Mouse (Mus musculus): Measurements from ENCODE around the gene Nisch.
A peak's percentile ranks its signal among the peaks of the same experiment; 100 is the strongest.

The Nisch gene

DNA sequence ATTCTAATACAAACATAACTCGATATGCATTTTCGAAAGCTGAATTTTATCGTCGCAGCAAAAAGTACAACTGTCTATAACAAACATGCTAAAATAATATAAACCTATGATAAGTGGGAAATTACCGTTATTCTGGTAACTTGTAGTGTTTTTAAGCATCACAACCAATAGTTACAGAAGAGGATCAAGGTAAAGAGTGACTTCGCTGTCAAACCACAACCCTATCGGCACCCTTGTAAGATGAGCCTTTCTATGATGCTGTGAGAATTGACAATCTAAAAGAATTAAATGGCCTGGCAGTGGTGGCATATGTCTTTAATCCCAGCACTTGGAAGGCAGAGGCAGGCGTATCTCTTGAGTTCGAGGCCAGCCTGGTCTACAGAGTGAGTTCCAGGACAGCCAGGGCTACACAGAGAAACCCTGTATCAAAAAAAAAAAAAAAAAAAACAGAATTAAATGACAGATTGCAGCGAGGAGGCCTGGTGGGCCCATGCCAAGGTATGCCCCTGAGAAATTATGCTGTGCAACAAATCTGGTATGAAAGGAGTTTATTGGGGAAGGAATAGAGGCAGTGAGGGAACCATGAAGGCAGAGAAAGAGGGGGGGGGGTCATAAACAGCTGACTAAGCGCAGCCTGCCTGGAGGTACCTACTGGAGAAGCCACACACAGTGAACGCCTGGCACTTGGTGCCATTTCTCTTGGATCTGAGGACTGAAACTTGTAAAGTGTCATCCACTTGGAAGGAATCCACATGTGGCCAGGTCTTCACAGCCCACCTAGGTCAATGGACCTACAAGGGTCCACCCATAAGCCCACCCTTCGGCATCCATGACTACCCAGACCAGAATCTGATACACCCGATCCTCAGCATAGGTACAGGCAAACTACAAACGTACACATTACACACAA, 87.2 kb downstream of the Nisch start:
- DNase-seq (ENCODE audit: low read depth): peak; percentile 41

DNA sequence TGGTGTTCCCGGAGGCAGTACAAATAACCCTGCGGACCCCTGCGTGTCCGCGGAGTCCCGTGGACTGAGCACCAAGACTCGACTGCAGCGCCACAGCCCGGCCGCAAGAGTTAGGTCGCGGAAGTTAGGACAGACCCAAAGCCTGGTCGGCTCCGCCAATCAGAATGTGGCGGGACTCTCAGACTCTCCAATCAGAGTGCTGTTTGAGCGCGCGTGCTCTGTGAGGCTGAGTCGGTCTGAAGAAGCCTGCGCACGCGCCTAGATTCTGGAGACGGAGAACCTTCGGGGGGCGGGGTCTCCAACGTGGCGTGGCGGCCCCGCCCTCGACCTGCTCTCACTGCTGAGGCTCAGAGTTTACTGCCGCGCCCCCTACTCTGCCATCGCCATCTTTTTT, 87.9 kb downstream of the Nisch start, which contains the start of gene Smim4:
TSS of gene Smim4 (minus strand) at position 131 of the 394 bp plus-strand sequence.
- peak; percentile 99 for DNase-seq (ENCODE audit: low read depth)

DNA sequence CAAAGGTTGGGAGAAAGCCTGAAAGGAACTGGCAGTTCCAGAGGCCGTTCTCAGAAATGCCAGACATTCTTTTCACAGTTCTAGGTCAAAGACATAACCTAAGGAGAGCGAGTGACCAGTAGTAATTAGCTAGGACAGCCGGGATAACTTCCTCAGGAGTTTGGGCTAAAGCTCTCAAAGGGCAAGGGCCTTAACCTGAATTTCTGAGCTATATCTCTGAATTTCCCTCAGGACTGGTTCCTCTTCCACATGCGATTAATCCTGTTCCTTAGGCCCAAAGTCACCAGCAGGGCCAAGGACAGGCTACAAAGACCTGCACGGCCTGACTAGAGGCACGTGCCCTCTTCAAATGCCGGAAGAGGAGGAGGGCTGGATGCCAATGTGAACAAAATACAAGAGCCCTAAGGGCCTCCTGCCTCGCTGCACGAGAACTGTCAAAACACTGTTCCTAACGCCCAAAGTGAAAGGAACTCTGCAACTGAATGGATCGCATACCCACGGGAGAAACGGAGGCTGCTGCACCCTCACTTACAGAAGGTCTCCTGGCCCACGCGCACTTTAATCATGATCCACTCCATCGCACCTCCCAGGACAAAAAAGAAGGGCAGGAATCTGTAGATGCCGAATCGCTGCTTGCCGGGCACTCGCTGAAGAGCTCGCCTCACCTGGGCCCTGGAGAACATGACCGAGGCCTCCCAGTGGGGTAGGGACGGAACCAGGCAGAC, 88.5 kb downstream of the Nisch start:
- peak; percentile 77 for DNase-seq (ENCODE audit: low read depth)

DNA sequence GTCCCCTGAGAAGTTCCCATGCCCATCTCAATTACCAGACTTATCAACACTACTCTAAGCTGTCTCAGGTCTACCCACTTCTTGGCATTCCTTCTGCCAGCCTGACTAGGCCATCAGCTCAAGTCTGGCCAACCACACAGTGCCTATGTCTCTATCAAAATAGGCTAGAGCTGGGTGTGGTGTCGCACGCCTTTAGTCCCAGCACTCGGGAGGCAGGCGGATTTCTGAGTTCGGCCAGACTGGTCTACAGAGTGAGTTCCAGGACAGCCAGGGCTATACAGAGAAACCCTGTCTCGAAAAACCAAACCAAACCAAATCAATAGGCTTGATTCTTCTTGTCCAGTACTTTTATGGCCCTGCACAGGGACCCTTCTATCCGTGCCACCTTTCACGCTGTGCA, 89.9 kb downstream of the Nisch start:
- DNase-seq (ENCODE audit: low read depth): no peak

DNA sequence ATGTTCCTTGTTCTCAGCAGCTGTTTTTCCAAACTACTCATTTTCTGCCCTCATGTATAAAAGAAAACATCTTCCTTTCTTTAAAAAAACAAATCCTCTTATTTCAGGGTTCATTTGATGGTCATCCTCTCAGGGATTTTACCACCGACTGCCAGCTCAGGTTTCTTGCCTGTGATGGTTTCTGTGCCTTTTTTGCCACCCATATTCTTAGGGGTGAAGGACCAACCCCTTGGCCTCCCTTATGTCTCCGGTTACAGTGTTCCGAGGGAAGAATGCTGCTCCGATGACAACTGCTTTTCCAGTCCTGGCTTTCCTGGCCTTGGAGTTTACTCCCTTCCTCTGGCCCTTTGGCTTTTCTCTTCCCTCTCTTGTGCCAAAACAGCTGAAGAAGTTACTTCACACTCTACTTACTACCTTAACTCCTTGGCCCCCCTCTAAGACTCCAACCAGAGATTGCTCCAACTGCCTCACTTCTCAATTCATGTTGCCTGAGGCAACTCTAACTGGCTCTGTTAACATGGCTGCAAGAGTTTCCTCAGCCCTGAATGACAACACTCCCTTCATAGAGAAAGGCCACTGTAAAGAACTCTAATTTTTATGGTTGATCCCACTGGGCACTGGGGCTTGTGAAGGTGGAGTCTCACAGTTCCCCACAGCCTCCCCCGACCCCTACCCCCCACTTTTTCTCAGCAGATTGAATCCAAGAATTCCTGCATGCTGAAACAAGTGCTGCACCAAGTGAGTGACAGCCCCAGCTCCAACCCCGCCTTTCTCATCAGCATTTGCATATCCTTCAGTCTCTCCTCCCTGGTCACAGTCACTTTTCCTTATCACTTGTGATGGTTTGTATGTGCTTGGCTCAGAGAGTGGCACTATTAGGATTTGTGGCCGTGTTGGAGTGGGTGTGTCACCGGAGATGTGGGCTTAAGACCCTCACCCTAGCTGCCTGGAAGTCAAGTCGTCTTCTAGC, 91.4 kb downstream of the Nisch start:
- DNase-seq (ENCODE audit: low read depth): no peak

Measured in naive thymus-derived CD4-positive, alpha-beta T cell, adult 2 months (primary cell).